Mouse (Mus musculus): ENCODE results near the gene Bsn. TPM values are rescaled to one million over a fixed set of nuclear protein-coding genes. Genes with fewer than 3 reads are reported as not detected.

The Bsn gene
- polyA plus RNA-seq, 1 experiment from 2014 or later = 5.7 TPM

DNA sequence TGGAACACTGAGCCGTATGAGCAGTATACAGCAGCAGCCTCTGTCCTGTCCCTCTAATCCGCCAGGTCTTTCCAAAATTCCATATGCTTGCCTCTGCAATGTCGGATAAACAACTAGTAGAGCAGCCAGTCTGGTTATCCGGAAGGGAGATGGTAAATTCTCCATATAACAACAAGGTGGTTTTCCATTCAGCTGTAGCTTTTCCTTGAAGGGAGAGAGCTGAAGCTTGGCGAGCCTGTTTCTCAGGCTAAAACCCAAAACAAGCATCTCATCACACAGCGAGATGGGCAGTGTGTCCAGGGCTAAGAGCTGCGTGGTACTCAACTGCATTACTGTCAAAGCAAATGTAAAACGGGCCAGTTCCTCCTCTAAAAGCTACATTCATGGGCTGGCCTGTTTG lies 1.7 kb downstream of the Bsn start:
- Histone ChIP-seq H3K9ac (ENCODE audit: low read depth, low read length) (no peak overlapping the region), H3K4me2 (no peak overlapping the region), H3K4me3 (ENCODE audit: low read depth, low read length) (no peak overlapping the region), H3K36me3 (ENCODE audit: control insufficient read depth, insufficient read depth, low read length) (no peaks in the 10 kb centered on the region), H3K4me1 (replicated peaks; ENCODE audit: control insufficient read depth, insufficient read depth, low read length) (0 out of 2 replicates have a peak, but pooled peaks cover 3% of the 10 kb centered on the region), H3K27ac (ENCODE audit: low read depth, low read length) (no peak overlapping the region), H3K9me3 (ENCODE audit: control insufficient read depth, low read length) (no peaks in the 10 kb centered on the region), H3K27me3 (replicated peaks; ENCODE audit: control insufficient read depth, insufficient read depth, low read length) (peaks cover 45% of the 10 kb centered on the region)
- ATAC-seq (replicated peaks; ENCODE audit: low FRiP score) = no peak
- WGBS = 73% methylated on average over 8 of the region's 8 CpGs
- DNase-seq (ENCODE audit: low spot score) = no peak

DNA sequence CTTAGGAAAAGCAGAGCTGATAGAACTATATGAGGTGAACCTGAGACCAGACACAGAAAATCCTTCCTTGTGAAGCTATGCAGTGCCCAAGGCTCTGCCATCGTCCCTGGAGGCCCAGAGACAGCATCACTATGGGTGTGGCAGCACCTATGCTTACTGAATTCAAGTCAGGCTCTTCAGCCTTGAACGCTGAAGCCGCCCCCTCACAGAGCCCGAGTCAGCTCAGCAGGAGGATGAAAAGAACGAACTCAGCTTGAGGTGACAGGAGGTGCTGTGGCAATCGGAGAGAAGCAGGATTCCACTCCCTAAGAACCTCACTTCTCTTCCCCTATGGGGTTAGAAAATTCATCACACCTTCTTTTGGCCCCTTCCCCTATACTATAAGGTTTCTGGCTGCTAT lies 2.6 kb downstream of the Bsn start:
- DNase-seq (ENCODE audit: low spot score) (no peak), ATAC-seq (replicated peaks; ENCODE audit: low FRiP score) (no peak)
- no peak overlapping the region for H3K4me3 ChIP-seq (ENCODE audit: low read depth, low read length)
- no peaks in the 10 kb centered on the region for H3K9me3 ChIP-seq (ENCODE audit: control insufficient read depth, low read length)
- H3K4me2 ChIP-seq = no peak overlapping the region
- 0 out of 2 replicates have a peak, but pooled peaks cover 3% of the 10 kb centered on the region for H3K4me1 ChIP-seq (replicated peaks; ENCODE audit: control insufficient read depth, insufficient read depth, low read length)
- no peaks in the 10 kb centered on the region for H3K36me3 ChIP-seq (ENCODE audit: control insufficient read depth, insufficient read depth, low read length)
- WGBS = 33% methylated on average over 6 of the region's 6 CpGs
- no peak overlapping the region for H3K9ac ChIP-seq (ENCODE audit: low read depth, low read length)
- no peak overlapping the region for H3K27ac ChIP-seq (ENCODE audit: low read depth, low read length)
- H3K27me3 ChIP-seq (replicated peaks; ENCODE audit: control insufficient read depth, insufficient read depth, low read length) = peaks cover 45% of the 10 kb centered on the region

GRCm38 (mm10) chr9:108185786-108186185 lies 4.4 kb downstream of the Bsn start:
- 69% methylated on average over 8 of the region's 8 CpGs for WGBS
- Histone ChIP-seq H3K27ac (ENCODE audit: low read depth, low read length) (no peak overlapping the region), H3K9me3 (ENCODE audit: control insufficient read depth, low read length) (no peaks in the 10 kb centered on the region), H3K9ac (ENCODE audit: low read depth, low read length) (no peak overlapping the region), H3K4me2 (no peak overlapping the region), H3K4me1 (replicated peaks; ENCODE audit: control insufficient read depth, insufficient read depth, low read length) (0 out of 2 replicates have a peak, but pooled peaks cover 3% of the 10 kb centered on the region), H3K4me3 (ENCODE audit: low read depth, low read length) (no peak overlapping the region), H3K36me3 (ENCODE audit: control insufficient read depth, insufficient read depth, low read length) (no peaks in the 10 kb centered on the region), H3K27me3 (replicated peaks; ENCODE audit: control insufficient read depth, insufficient read depth, low read length) (peaks cover 34% of the 10 kb centered on the region)
- DNase-seq (ENCODE audit: low spot score) = no peak
- no peak for ATAC-seq (replicated peaks; ENCODE audit: low FRiP score)

DNA sequence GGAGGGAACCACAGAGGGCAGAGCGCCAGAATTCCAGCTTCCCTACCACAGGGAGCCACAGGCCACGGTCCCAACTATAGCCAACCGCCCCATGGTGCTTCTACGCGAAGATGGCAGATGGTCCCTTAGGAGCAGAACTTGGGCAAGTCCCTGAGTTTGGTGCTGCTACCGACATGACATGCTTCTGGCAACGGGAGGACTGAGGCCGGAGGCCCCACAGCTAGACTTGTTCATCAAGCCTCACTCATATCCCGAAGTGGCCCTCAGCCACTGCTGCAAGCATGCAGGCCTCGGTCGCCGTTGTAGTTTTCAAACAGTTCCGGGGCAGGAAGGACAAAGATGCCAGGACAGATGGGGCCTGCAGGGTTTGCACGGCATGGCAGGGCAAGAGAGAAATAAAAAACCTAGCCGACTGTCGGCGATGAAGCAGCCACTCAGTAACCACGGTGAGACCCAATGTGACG lies 6.6 kb downstream of the Bsn start:
- Histone ChIP-seq H3K4me2 (no peak overlapping the region), H3K4me1 (replicated peaks; ENCODE audit: control insufficient read depth, insufficient read depth, low read length) (no peaks in the 10 kb centered on the region), H3K36me3 (ENCODE audit: control insufficient read depth, insufficient read depth, low read length) (no peaks in the 10 kb centered on the region), H3K27me3 (replicated peaks; ENCODE audit: control insufficient read depth, insufficient read depth, low read length) (peaks cover 12% of the 10 kb centered on the region), H3K4me3 (ENCODE audit: low read depth, low read length) (no peak overlapping the region), H3K9me3 (ENCODE audit: control insufficient read depth, low read length) (no peaks in the 10 kb centered on the region), H3K9ac (ENCODE audit: low read depth, low read length) (no peak overlapping the region), H3K27ac (ENCODE audit: low read depth, low read length) (no peak overlapping the region)
- DNase-seq (ENCODE audit: low spot score) = no peak
- ATAC-seq (replicated peaks; ENCODE audit: low FRiP score) = no peak
- WGBS = 85% methylated on average over 19 of the region's 19 CpGs

- H3K27ac ChIP-seq (ENCODE audit: low read depth, low read length) = no peak overlapping the region
- WGBS = 67% methylated on average over 11 of the region's 11 CpGs
- H3K9ac ChIP-seq (ENCODE audit: low read depth, low read length) = no peak overlapping the region
- H3K4me3 ChIP-seq (ENCODE audit: low read depth, low read length) = no peak overlapping the region
- H3K27me3 ChIP-seq (replicated peaks; ENCODE audit: control insufficient read depth, insufficient read depth, low read length) = peaks cover 6% of the 10 kb centered on the region
- H3K9me3 ChIP-seq (ENCODE audit: control insufficient read depth, low read length) = no peaks in the 10 kb centered on the region
- H3K36me3 ChIP-seq (ENCODE audit: control insufficient read depth, insufficient read depth, low read length) = no peaks in the 10 kb centered on the region
- no peaks in the 10 kb centered on the region for H3K4me1 ChIP-seq (replicated peaks; ENCODE audit: control insufficient read depth, insufficient read depth, low read length)
- H3K4me2 ChIP-seq = no peak overlapping the region
- no peak for DNase-seq (ENCODE audit: low spot score)
- ATAC-seq (replicated peaks; ENCODE audit: low FRiP score) = no peak
Observed at GRCm38 (mm10) chr9:108182806-108183506, 7.2 kb downstream of the Bsn start.

GRCm38 (mm10) chr9:108178391-108178790 lies 11.8 kb downstream of the Bsn start:
- no peak overlapping the region for H3K9ac ChIP-seq (ENCODE audit: low read depth, low read length)
- H3K27ac ChIP-seq (ENCODE audit: low read depth, low read length) = no peak overlapping the region
- 72% methylated on average over 5 of the region's 5 CpGs for WGBS
- ATAC-seq (replicated peaks; ENCODE audit: low FRiP score) = no peak
- no peak overlapping the region for H3K4me2 ChIP-seq
- no peaks in the 10 kb centered on the region for H3K9me3 ChIP-seq (ENCODE audit: control insufficient read depth, low read length)
- no peaks in the 10 kb centered on the region for H3K4me1 ChIP-seq (replicated peaks; ENCODE audit: control insufficient read depth, insufficient read depth, low read length)
- no peak for DNase-seq (ENCODE audit: low spot score)
- H3K4me3 ChIP-seq (ENCODE audit: low read depth, low read length) = no peak overlapping the region
- no peaks in the 10 kb centered on the region for H3K36me3 ChIP-seq (ENCODE audit: control insufficient read depth, insufficient read depth, low read length)
- H3K27me3 ChIP-seq (replicated peaks; ENCODE audit: control insufficient read depth, insufficient read depth, low read length) = no peaks in the 10 kb centered on the region

DNA sequence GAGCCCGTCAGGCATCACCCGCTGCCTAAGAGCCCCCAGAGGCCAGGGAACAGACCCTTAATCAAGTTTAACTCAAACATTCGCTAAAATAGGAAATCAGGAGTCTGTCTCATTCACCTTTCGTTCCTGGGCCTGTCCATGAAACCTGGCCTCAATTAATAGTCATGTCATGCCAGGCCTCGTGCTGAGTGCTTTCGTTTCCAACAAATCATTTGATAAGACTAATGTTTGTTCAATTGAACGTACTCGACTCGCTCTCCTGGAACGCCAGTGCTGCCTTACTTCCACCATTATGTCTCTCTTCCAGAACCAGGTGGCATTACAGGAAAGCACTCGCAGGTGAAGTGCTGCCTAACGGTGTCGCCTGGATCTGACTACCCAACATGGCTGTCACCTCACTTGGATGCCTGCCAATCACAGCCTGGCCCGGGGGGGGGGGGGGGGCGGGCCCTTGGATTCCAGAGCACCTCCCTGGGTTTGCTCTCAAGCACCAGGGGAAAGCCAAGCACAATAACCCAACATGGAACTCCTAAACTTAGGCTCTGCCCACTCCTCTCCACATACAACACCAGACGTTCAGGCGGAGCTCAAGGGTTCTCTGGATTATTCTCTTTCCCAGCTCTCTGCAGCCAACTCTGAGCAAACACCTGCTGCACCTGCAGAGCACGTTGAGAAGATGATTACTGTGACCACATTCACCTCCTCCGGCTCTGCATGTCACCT lies 14.9 kb downstream of the Bsn start:
- Histone ChIP-seq H3K36me3 (ENCODE audit: control insufficient read depth, insufficient read depth, low read length) (no peaks in the 10 kb centered on the region), H3K9ac (ENCODE audit: low read depth, low read length) (no peak overlapping the region), H3K4me3 (ENCODE audit: low read depth, low read length) (no peak overlapping the region), H3K4me2 (no peak overlapping the region), H3K9me3 (ENCODE audit: control insufficient read depth, low read length) (no peaks in the 10 kb centered on the region), H3K27me3 (replicated peaks; ENCODE audit: control insufficient read depth, insufficient read depth, low read length) (no peaks in the 10 kb centered on the region), H3K4me1 (replicated peaks; ENCODE audit: control insufficient read depth, insufficient read depth, low read length) (no peaks in the 10 kb centered on the region), H3K27ac (ENCODE audit: low read depth, low read length) (no peak overlapping the region)
- no peak for ATAC-seq (replicated peaks; ENCODE audit: low FRiP score)
- no peak for DNase-seq (ENCODE audit: low spot score)
- WGBS = 71% methylated on average over 19 of the region's 19 CpGs

GRCm38 (mm10) chr9:108172777-108173350 lies 17.3 kb downstream of the Bsn start:
- H3K9ac ChIP-seq (ENCODE audit: low read depth, low read length) = no peak overlapping the region
- no peak overlapping the region for H3K4me2 ChIP-seq
- H3K36me3 ChIP-seq (ENCODE audit: control insufficient read depth, insufficient read depth, low read length) = no peaks in the 10 kb centered on the region
- H3K27me3 ChIP-seq (replicated peaks; ENCODE audit: control insufficient read depth, insufficient read depth, low read length) = no peaks in the 10 kb centered on the region
- H3K9me3 ChIP-seq (ENCODE audit: control insufficient read depth, low read length) = no peaks in the 10 kb centered on the region
- no peaks in the 10 kb centered on the region for H3K4me1 ChIP-seq (replicated peaks; ENCODE audit: control insufficient read depth, insufficient read depth, low read length)
- 75% methylated on average over 5 of the region's 5 CpGs for WGBS
- H3K27ac ChIP-seq (ENCODE audit: low read depth, low read length) = no peak overlapping the region
- H3K4me3 ChIP-seq (ENCODE audit: low read depth, low read length) = no peak overlapping the region
- ATAC-seq (replicated peaks; ENCODE audit: low FRiP score) (no peak), DNase-seq (ENCODE audit: low spot score) (no peak)

Measured in liver, embryonic 11.5 days (tissue).